Mouse (Mus musculus) heart, adult 9 months (tissue): ENCODE results near the gene Acss2.

Source experiments
- DNase-seq, 2 experiments: peaks; one replicate each; pipeline ENCODE4 v3.0.0; 2022; ENCODE audit warnings: low spot score in 2 of 2

Acss2 gene

DNA sequence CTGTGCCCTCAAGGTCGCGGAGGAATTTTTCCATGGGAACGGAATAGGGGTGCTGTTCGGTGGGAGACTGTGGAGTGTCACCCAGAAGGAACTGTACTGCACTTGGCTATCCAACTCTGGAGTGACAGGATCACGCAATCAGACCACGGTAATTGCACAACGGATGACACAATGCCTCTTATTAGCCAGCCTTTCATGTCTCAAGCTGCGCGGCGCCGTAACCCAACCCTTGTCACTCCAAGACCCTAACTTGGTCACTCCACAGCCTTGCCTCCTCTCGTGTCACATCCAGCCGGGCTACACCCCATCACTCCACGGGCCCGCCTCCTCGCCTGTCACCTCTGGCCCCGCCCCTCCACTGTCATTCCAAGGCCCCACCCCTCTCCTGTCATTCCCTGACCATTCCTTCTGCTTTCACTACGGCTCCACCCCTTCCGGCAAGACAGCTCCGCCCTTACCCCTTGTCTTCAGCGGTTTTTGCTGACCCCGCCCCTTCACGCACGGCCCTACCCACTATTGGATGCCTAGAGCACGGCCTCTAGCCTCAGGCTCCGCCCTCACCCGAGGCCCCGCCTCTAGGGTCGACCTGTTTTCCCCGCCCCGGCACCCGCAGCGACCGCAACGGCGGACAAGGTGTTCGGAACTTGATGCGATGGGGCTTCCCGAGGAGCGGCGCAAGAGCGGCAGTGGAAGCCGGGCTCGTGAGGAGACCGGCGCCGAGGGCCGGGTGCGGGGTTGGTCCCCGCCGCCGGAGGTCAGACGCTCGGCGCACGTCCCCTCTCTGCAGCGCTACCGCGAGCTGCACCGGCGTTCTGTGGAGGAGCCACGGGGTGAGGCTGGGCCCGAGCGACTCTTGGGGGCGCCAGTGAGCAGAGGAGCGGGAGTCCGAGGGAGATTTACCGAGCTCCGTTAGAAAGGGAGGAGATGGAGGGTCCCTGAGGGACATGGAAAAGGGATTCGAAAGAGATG lies at the start of gene Acss2, which contains the start of gene Ggt7:
Gene Acss2, plus strand, starts transcription at position 494 of the 969 bp plus-strand sequence.
Gene Ggt7, minus strand, starts transcription at position 783 of the 969 bp plus-strand sequence.
- peak; percentile 98 to 99 for DNase-seq

DNA sequence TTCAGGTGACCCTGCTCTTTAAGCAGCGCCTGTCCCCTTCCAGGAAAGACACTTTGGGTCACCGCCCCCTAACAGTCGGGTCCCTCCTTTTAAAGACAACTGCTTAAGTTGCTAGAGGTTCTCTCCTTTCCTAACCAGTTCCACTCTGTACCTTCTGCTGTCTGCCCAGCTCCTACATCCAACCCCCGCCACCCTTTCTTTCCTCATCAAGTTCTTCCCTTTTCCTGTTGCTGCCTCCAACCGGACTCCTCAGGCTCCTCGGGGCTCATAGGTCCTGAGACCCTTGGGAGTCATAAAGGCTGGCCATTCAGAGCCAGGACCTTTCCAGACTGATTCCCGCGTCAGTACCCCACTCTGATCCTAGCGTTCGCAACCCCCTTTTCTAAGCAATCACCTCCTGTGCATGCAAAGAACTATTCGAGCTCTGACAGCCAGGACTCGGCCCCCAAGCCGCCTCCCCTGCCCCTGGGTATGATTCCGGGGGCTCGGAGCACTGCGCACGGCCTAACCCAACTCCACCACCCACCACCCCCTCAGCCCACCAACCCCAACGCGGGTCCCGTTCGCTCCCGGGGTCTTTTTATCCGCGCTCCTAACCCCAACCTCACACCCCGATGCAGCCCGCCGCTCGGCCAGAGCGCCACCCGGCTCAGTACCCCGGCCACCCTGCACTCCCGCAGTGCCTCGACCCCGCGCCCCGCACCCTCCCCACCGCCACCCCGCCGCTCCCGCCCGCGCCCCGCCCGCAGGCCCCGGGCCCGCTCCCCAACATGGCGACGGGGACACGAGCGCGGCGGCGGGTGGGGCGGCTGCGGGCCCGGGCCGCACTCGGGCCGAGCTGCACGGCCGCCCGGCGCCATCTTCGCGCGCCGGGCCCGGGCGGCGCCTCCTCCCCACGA lies 44.8 kb upstream of the Acss2 start:
- peak; percentile 41 to 47 for DNase-seq

DNA sequence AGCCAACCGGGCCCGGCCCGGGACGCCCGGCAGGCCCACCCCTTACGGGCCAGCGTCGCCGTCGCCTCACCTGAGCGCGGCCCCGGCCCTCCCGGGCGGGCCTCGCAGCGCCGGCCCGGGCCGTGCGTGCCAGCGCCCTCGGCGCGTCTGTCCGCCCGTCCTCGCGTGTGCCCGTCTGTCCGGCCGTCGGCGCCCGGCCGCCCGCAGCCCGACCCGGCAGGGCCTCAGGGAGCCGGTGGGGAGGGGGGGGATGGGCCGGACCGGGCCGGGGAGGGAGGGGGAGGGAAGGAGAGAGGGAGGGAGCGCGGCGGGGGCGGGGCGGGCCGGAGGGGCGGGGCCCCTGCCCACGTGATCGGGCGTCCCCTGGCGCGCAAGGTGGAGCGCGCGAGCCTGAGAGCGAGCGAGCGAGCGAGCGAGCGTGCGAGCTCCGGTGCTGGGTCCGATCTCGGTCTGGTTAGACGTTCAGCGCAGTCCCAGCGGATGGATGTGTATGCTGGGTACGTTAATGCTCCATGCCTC lies 44.1 kb upstream of the Acss2 start, which contains the start of gene Ncoa6:
Gene Ncoa6, minus strand, starts transcription at position 325 of the 519 bp plus-strand sequence.
- DNase-seq = peak; percentile 35 to 37

DNA sequence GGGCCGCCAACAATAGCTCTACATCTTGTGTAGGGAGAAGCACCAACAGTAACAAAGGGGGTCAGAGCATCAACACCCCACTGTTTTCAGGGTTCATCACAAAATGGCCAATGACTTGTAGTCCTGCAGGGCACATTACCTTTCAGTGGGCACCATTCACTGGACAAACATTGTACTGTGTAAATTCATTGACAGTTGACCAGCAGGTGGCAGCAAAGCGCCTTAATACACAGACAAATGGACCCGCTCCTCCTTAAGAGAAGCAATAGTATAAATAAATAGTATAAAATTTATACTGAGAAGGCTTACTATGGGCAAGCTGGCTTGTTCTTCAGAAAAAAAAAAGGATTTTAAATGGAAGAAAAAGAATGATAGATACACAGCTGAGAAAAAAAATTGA lies 35.7 kb upstream of the Acss2 start:
- DNase-seq = peak in 1 of 2 experiments; percentile 46

GRCm38 (mm10) chr2:155490998-155491397 lies 26.8 kb upstream of the Acss2 start:
- no peak for DNase-seq

- no peak for DNase-seq
Measured at GRCm38 (mm10) chr2:155502596-155502995, 15.2 kb upstream of the Acss2 start.

DNA sequence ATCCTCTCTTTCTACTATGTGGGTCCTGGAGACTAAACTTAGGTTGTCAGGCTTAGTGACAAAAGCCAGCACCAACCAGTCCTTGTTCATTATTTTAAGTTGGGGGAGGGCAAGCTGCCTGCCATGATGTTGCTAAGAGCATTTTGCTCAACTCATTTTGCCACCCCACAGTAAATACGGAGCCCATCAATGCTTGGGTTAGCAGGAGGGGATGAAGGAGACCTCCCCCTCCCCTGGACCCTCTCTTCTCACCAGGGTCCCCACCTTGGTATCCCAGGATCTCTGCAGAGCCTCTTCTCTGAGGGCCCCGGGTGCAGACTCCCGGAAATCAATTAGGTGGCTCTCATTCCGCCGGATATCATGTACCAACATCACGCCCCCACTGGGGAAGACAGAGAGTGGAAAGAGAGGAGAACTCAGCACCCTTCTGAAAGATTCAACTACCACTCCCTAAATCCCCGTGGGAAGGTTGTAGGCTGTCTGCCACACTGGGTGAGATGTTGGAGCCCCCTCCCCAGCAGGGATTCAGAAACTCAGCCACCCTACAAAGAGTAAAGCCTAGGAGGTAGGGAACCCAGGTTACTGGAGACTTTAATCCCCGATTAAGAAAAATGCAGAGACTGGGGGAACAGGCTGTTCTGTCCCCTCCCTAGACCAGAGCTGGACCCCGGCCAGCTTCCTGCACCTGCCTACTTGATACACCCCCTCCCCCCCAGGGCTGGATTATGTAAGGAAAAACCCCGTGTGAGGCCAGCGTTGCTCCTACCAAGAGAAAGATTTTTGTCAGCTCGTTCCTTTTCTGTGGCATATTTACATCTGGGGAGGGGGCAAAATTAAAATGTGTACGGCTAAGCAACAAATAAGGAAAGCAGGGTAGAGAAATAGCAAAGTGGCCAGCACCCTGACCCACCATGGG lies 13.1 kb upstream of the Acss2 start:
- DNase-seq = no peak

GRCm38 (mm10) chr2:155505811-155506210 lies 11.9 kb upstream of the Acss2 start:
- no peak for DNase-seq

- DNase-seq = no peak
Measured at GRCm38 (mm10) chr2:155507721-155508470, 9.9 kb upstream of the Acss2 start.

DNA sequence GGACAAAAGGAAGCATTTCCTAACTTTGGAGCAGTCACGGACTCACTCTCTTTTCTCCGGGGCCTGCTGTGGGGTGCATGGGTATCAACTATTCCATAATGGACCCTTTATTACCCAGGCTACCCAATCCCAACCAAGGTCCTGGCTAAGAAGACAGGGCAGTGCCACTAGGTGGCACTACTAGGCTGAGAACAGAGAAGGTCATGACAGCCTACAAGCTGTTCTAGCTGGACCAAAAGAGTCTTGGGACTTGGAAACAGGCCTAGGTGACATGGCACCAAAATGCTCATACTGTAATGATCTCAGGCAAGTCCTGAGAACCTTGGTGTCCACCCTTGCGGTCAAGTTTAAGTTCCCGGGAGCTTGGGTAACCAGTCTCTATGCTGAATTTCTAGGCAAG lies 5.3 kb upstream of the Acss2 start:
- DNase-seq = peak in 1 of 2 experiments; percentile 55

GRCm38 (mm10) chr2:155513543-155513942 lies 4.2 kb upstream of the Acss2 start:
- DNase-seq = no peak

GRCm38 (mm10) chr2:155514666-155515065 lies 3.1 kb upstream of the Acss2 start:
- DNase-seq = peak; percentile 60 to 65

GRCm38 (mm10) chr2:155515941-155516340 lies 1.8 kb upstream of the Acss2 start:
- peak; percentile 31 to 71 for DNase-seq

DNA sequence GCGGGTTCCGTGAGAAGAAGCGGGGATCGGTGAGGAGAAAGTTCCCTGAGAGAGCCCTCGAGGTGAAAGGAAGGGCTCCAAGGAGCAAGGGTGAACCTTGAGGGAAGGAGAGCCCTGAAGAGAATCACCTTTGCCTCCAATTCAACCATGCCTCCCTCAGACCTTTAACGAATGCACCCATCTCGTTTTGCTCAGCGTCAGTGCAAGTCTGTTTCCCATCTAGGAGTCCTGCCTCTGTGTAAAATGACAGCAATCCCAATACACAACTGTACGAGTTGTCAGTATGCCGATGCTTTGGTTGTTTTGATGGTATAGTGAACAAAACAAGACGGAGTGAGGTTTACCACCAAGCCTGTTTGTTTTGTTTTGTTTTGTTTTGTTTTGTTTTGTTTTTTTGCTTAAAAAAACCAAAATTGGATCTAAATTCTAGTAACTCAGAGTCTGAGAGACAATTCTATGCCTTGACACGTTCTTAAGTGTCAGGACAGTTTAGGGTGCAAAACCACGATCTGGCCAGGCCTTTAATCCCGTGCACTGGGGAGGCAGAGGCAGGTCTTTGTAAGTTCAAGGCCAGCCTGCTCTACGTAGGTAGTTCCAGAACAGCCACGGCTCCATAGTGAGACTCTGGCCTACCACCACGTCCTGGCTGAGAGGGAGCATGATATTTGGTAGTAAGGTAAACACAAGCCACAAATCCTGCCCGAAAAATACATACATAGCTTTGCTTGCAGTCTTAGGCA lies 953 bp downstream of the Acss2 start:
- no peak for DNase-seq

GRCm38 (mm10) chr2:155523706-155524105 lies 6.0 kb downstream of the Acss2 start:
- no peak for DNase-seq

DNA sequence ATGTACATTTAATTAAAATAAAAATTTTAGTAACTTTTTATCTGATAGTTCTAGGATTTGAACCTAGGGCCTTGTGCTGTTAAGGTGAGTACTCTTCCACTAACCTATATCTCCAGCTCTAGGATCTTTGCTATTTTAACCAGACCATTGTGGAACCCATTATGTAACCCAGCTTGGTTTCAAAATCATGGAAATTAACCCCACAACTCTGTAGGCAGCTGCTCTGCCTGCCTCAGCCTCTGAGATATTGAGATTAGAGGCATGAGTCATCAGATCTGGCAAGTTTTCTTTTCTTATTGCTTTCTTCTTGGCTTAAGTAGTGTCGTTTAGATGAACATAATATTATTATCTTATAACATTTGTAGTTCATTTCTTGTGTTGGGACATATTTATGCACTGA lies 6.6 kb downstream of the Acss2 start:
- DNase-seq = no peak

DNA sequence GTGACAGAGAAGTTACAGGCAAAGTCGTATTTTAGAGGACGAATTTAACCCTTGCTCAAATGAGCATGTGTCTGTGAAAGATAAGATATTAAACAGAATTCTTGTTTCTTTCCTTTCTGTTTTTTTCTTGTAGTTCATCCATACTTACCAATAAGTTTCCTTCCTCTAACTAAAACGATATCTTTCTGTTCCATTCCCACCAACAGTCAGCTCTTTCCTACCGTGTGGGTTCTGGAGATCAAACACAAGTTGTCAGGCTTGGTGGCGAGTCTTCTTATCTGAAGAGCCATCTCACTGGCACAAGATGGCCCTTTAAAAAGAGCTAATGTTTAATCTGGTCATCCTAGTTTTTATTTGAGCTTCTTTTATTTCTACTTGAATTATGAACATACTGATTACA lies 9.6 kb downstream of the Acss2 start:
- DNase-seq = no peak

DNA sequence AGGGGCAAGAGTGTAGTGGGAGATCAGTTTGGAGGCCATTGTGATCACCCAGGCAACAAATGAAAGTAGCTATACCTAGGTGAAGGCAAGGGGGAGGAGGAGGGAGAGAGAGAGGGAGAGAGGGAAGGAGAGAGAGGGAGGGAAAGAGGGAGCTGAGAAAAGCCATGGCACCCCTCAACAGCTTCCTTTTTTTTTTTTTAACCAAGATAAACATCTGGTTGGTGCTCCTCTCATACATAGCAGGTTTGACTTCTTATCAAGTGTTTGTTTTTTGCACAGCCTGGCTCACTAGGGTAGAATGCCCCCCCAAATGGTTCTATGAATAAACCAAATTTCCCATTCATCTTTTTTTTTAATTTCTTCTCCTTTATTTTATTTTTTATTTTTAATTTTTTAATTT lies 18.5 kb downstream of the Acss2 start:
- DNase-seq = no peak

- no peak for DNase-seq
Measured at GRCm38 (mm10) chr2:155537761-155538462, 20.2 kb downstream of the Acss2 start.
